24 mouse cellular contexts compared by ENCODE assay signal in the genomic region with DNA sequence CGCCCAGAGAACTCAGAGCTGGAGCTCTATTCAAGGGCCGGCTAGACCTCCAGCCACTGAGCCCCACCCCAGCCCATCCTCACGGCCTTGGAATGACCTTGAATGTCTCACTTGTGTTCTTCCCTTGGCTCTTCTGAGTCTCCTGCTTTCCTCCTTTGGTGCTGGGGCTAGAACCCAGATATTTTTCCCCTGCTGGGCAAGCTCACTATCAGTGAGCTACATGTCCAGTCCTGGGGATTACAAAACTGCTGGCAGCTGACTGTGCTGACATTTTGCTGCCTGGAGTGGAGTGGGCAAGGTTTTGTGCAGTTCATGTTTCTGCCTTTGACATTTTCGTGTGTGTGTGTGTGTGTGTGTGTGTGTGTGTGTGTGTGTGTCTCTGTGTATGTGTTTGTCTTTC. TPM values are rescaled to one million over a fixed set of nuclear protein-coding genes. Genes with fewer than 3 reads are reported as not detected.
DNase-seq lines count a peak whose midpoint lies in the region; ATAC-seq lines count a peak whose summit lies in the region.
"Had no signal": no experiment of that assay in that cellular context is flagged by ENCODE, and none has a peak within 500 bp of the region (broad histone marks: within the 10 kb centered on the region; RNA-seq: fewer than 3 reads in every experiment).

No protein-coding gene starts in this region.

- DNase-seq in adrenal gland, postnatal 14 days, result peak; percentile 72
- DNase-seq in adrenal gland, adult 18-20 months (ENCODE audit: low spot score in 2 of 2), result no peak
- peak; percentile 52 for DNase-seq in ovary, adult 18-20 months (ENCODE audit: low spot score)
- no peak for DNase-seq in ovary, postnatal 14 days (ENCODE audit: low spot score)
- peak; percentile 71 for DNase-seq in skeletal muscle tissue, adult 2 months (ENCODE audit: low read depth, low spot score)
- no peak for DNase-seq in right cerebral cortex, adult 2 months (ENCODE audit: low spot score in 2 of 2)
- DNase-seq: cerebellum, adult 2 months; cerebellum, postnatal 14 days; forebrain, postnatal 0 days; kidney, adult 2 months; kidney, postnatal 36 days; lung, adult 2 months; lung, postnatal 10 days had no signal

- 49% methylated on average over 4 of the region's 4 CpGs for WGBS in heart, embryonic 15.5 days
- WGBS in heart, embryonic 11.5 days (ENCODE audit: insufficient replicate concordance), result 58% methylated on average over 4 of the region's 4 CpGs

- H3K27ac ChIP-seq in heart, embryonic 15.5 days, result 0 out of 2 replicates have a peak overlapping the region, but pooled peaks have one; percentile 22
- H3K27ac ChIP-seq in heart, embryonic 11.5 days (ENCODE audit: low read depth, low read length), result no peak overlapping the region
- H3K27ac ChIP-seq: forebrain, embryonic 12.5 days; layer of hippocampus, adult 2 months; left cerebral cortex, adult 2 months; liver, embryonic 14.5 days had no signal

- H3K9ac ChIP-seq in heart, embryonic 15.5 days, result no peak overlapping the region
- H3K9ac ChIP-seq in heart, embryonic 11.5 days (ENCODE audit: low read depth, low read length), result no peak overlapping the region
- H3K9ac ChIP-seq: forebrain, embryonic 12.5 days; forebrain, postnatal 0 days; liver, embryonic 14.5 days had no signal

- H3K36me3 ChIP-seq in heart, embryonic 15.5 days, result no peaks in the 10 kb centered on the region
- H3K36me3 ChIP-seq in heart, embryonic 11.5 days (ENCODE audit: control insufficient read depth, insufficient read depth, low read length), result no peaks in the 10 kb centered on the region
- H3K36me3 ChIP-seq: forebrain, embryonic 12.5 days had no signal

- peaks cover 14% of the 10 kb centered on the region for H3K4me1 ChIP-seq in heart, embryonic 15.5 days (replicated peaks)
- H3K4me1 ChIP-seq in heart, embryonic 11.5 days (ENCODE audit: control insufficient read depth, insufficient read depth, low read length), result peaks cover 14% of the 10 kb centered on the region

- no peak for ATAC-seq in heart, embryonic 15.5 days (replicated peaks; ENCODE audit: insufficient number of reproducible peaks, insufficient read depth, low FRiP score, low read depth)
- ATAC-seq in heart, embryonic 11.5 days (replicated peaks; ENCODE audit: insufficient number of reproducible peaks, low FRiP score, low TSS enrichment), result no peak
- ATAC-seq: CD4-positive, CD25-positive, alpha-beta regulatory T cell, adult 4 months; forebrain, postnatal 0 days; hindbrain, embryonic 16.5 days; midbrain, embryonic 16.5 days had no signal

- H3K4me2 ChIP-seq in heart, embryonic 15.5 days, result no peak overlapping the region
- no peak overlapping the region for H3K4me2 ChIP-seq in heart, embryonic 11.5 days
- H3K4me2 ChIP-seq: forebrain, embryonic 12.5 days; midbrain, embryonic 11.5 days had no signal

- 0 out of 2 replicates have a peak, but pooled peaks cover 3% of the 10 kb centered on the region for H3K27me3 ChIP-seq in heart, embryonic 15.5 days
- H3K27me3 ChIP-seq in heart, embryonic 11.5 days (ENCODE audit: control insufficient read depth, insufficient read depth, low read length), result peaks cover 5% of the 10 kb centered on the region

- no peak overlapping the region for H3K4me3 ChIP-seq in heart, embryonic 15.5 days
- H3K4me3 ChIP-seq in heart, embryonic 11.5 days (ENCODE audit: low read depth, low read length), result no peak overlapping the region
- H3K4me3 ChIP-seq: erythroblast, embryonic 14.5 days; forebrain, embryonic 12.5 days; layer of hippocampus, adult 2 months; left cerebral cortex, adult 2 months had no signal

- no peaks in the 10 kb centered on the region for H3K9me3 ChIP-seq in heart, embryonic 15.5 days (replicated peaks)
- H3K9me3 ChIP-seq in heart, embryonic 11.5 days (replicated peaks; ENCODE audit: control insufficient read depth, low read length), result no peaks in the 10 kb centered on the region
- H3K9me3 ChIP-seq: forebrain, embryonic 12.5 days had no signal

RNA-seq across cellular contexts. Expression of gene Cbx4, which starts 31.0 kb away (rescaled TPM):
- 105 and 156 TPM in 2 replicates for total RNA-seq in adrenal gland, postnatal 14 days (2021)
- 100 to 1,000 TPM; 115 to 163 TPM for total RNA-seq in adrenal gland, adult 18-20 months (2021)
- polyA plus RNA-seq in heart, embryonic 15.5 days (2015; fragmentation: Nextera tagmentation; extraction: Ambion mirVana), result 9.3 and 11.6 TPM in 2 replicates
- polyA plus RNA-seq in heart, embryonic 11.5 days (2014; fragmentation: Nextera tagmentation; extraction: Ambion mirVana), result 6.3 and 7.7 TPM in 2 replicates

Comparison
In these comparisons a context has a peak if more than half of its experiments do, and no peak if none do; other contexts are left out.
1. DNase-seq: peak in adrenal gland, postnatal 14 days (single experiment), ovary, adult 18-20 months (single experiment) and skeletal muscle tissue, adult 2 months (single experiment); none in adrenal gland, adult 18-20 months (0 of 2), ovary, postnatal 14 days (single experiment) and right cerebral cortex, adult 2 months (0 of 2).